Mouse (Mus musculus): ENCODE data around the gene Vmn1r116. TPM values are rescaled to one million over a fixed set of nuclear protein-coding genes. Genes with fewer than 3 reads are reported as not detected.
"Not testable (repeated sequence)": the region's sequence is repeated elsewhere in the genome, so short reads cannot be mapped to it uniquely, and the experiment has no call there.

Vmn1r116 gene
- total RNA-seq (2021), result not detected
- long read RNA-seq, experiment 1, result 0 reads
- long read RNA-seq, experiment 2, result 0 reads

GRCm38 (mm10) chr7:20871956-20872355, at the start of gene Vmn1r116:
TSS of gene Vmn1r116 (plus strand) at chr7:20872256.
- H3K27ac ChIP-seq; DNase-seq; H3K4me3 ChIP-seq; intact Hi-C loops (cut with DNase I): not testable (repeated sequence)

- DNase-seq; H3K4me3 ChIP-seq; intact Hi-C loops (cut with DNase I); H3K27ac ChIP-seq: not testable (repeated sequence)
These were observed 27.2 kb upstream of the Vmn1r116 start, which contains the start of gene Vmn1r115 for GRCm38 (mm10) chr7:20844885-20845284. TSS of gene Vmn1r115 (minus strand) at chr7:20844985.

- intact Hi-C loops (cut with DNase I); H3K27ac ChIP-seq; H3K4me3 ChIP-seq; DNase-seq: not testable (repeated sequence)
These were observed 12.0 kb downstream of the Vmn1r116 start, which contains the start of gene Vmn1r117 for GRCm38 (mm10) chr7:20884021-20884420. TSS of gene Vmn1r117 (minus strand) at chr7:20884121.

- intact Hi-C loops (cut with DNase I); H3K27ac ChIP-seq; DNase-seq; H3K4me3 ChIP-seq: not testable (repeated sequence)
These were observed 40.2 kb downstream of the Vmn1r116 start, which contains the start of gene Vmn1r118 for GRCm38 (mm10) chr7:20912247-20912646. TSS of gene Vmn1r118 (minus strand) at chr7:20912347.

Other genes starting within 250 kb of the Vmn1r116 start
- not detected for gene Vmn1r107, start 203.3 kb upstream of the Vmn1r116 start, total RNA-seq (2021)
- not detected for gene Vmn1r111, start 169.0 kb upstream of the Vmn1r116 start, total RNA-seq (2021)
- not detected for gene Gm10668, start 141.6 kb upstream of the Vmn1r116 start, total RNA-seq (2021)
- not detected for gene Vmn1r112, start 101.1 kb upstream of the Vmn1r116 start, total RNA-seq (2021)
- gene Vmn1r113, start 85.0 kb upstream of the Vmn1r116 start, total RNA-seq (2021), result not detected
- not detected for gene Vmn1r114, start 60.1 kb upstream of the Vmn1r116 start, total RNA-seq (2021)
- not detected for gene Vmn1r115, start 27.3 kb upstream of the Vmn1r116 start, total RNA-seq (2021)
- gene Vmn1r117, start 11.9 kb downstream of the Vmn1r116 start, total RNA-seq (2021), result not detected
- gene Vmn1r118, start 40.1 kb downstream of the Vmn1r116 start, total RNA-seq (2021), result not detected
- gene Vmn1r119, start 140.2 kb downstream of the Vmn1r116 start, total RNA-seq (2021), result not detected
- gene Vmn1r120, start 181.5 kb downstream of the Vmn1r116 start, total RNA-seq (2021), result not detected
- not detected for gene Vmn1r121, start 226.3 kb downstream of the Vmn1r116 start, total RNA-seq (2021)

Measured in gastrocnemius, adult 2 months (tissue).